Mouse (Mus musculus) limb, embryonic 10.5 days (tissue): ENCODE data around the gene Rph3a. TPM values are rescaled to one million over a fixed set of nuclear protein-coding genes. Genes with fewer than 3 reads are reported as not detected.
"Not testable (repeated sequence)": the region's sequence is repeated elsewhere in the genome, so short reads cannot be mapped to it uniquely, and the experiment has no call there.

Experiments used
- DNase-seq: peaks from one replicate; pipeline ENCODE4 v3.0.0-alpha.2; 2017; ENCODE audit warnings: low spot score
- H3K27ac ChIP-seq: fragments of 300-500 bp; sonication (generic); 2 replicates; pipeline ENCODE4 v1.5.1; 2016; ENCODE audit warnings: mild to moderate bottlenecking
- H3K27me3 ChIP-seq: fragments of 300-500 bp; sonication (generic); 2 replicates; pipeline ENCODE4 v1.6.1; 2016; ENCODE audit warnings: low read depth, mild to moderate bottlenecking; ENCODE audit not compliant: poor library complexity, severe bottlenecking
- H3K36me3 ChIP-seq: fragments of 300-500 bp; sonication (generic); 2 replicates; pipeline ENCODE4 v1.6.1; 2016; ENCODE audit warnings: mild to moderate bottlenecking, moderate library complexity
- H3K4me1 ChIP-seq: fragments of 300-500 bp; sonication (generic); 2 replicates; pipeline ENCODE4 v1.6.1; 2016
- H3K4me3 ChIP-seq: fragments of 300-500 bp; sonication (generic); 2 replicates; pipeline ENCODE4 v1.5.1; 2016; ENCODE audit warnings: mild to moderate bottlenecking, moderate library complexity
- H3K9me3 ChIP-seq: fragments of 300-500 bp; sonication (generic); replicated peaks from 2 replicates; pipeline ENCODE4 v1.6.1; 2016; ENCODE audit warnings: mild to moderate bottlenecking
- WGBS: fragments of 180-500 bp; shearing (Covaris S2); methylation state at CpG from one replicate; pipeline ENCODE4 v1.1.7; 2016; 5-methylcytosine and 5-hydroxymethylcytosine counted together
- polyA plus RNA-seq: library from polyadenylated mRNA; unstranded; fragments of >200 nt; fragmentation: Nextera tagmentation; extraction: Ambion mirVana; gene quantifications from 2 replicates; pipeline ENCODE4 v1.2.1, GENCODE M21; 2016

The Rph3a gene
- polyA plus RNA-seq, 1 experiment from 2014 or later = not detected

GRCm38 (mm10) chr5:120895231-120895900, 114.5 kb downstream of the Rph3a start:
- 93% methylated on average over 11 of the region's 11 CpGs for WGBS

DNA sequence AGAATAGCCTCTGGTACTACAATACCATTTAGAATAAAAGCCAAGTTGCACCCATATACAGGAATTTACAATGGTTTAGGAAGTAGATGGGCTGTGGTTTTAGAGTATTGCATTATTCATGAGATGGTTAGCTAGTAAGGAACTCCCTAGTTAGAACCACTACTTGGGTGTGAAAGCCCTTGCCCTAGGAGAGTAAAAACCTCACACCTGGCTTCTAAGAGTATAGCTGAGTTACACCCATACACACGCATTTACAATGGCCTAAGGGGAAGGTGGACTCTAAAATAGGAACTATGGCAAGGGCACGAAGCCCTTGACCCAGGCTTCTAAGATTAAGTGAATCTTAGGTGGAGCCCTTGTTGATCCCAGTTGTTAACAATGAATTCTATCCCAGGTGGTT, 115.2 kb downstream of the Rph3a start:
- not testable (repeated sequence) for H3K4me1 ChIP-seq, H3K9me3 ChIP-seq, H3K27me3 ChIP-seq, H3K36me3 ChIP-seq, H3K4me3 ChIP-seq, DNase-seq, H3K27ac ChIP-seq
- WGBS = 77% methylated on average over 2 of the region's 2 CpGs

More at GRCm38 (mm10) chr5:120895231-120895900, 114.5 kb downstream of the Rph3a start:
- H3K4me3 ChIP-seq = no peak overlapping the region
- no peaks in the 10 kb centered on the region for H3K27me3 ChIP-seq
- H3K4me1 ChIP-seq = no peaks in the 10 kb centered on the region
- no peaks in the 10 kb centered on the region for H3K36me3 ChIP-seq
- no peaks in the 10 kb centered on the region for H3K9me3 ChIP-seq
- no peak for DNase-seq
- H3K27ac ChIP-seq = no peak overlapping the region

GRCm38 (mm10) chr5:120893866-120894265, 116.0 kb downstream of the Rph3a start:
- H3K9me3 ChIP-seq, H3K27me3 ChIP-seq, H3K27ac ChIP-seq, H3K36me3 ChIP-seq, H3K4me3 ChIP-seq, DNase-seq, H3K4me1 ChIP-seq: not testable (repeated sequence)
- WGBS = 97% methylated on average over 4 of the region's 4 CpGs

- DNase-seq = no peak
- peaks cover 7% of the 10 kb centered on the region; the same call in 1 of the 2 replicates for H3K27me3 ChIP-seq
- WGBS = 26% methylated on average over 2 of the region's 2 CpGs
- no peak overlapping the region for H3K27ac ChIP-seq
- H3K9me3 ChIP-seq = no peaks in the 10 kb centered on the region
- no peaks in the 10 kb centered on the region for H3K4me1 ChIP-seq
- no peaks in the 10 kb centered on the region for H3K36me3 ChIP-seq
- H3K4me3 ChIP-seq = no peak overlapping the region
Observed at GRCm38 (mm10) chr5:120892243-120892660, 117.6 kb downstream of the Rph3a start.

- H3K9me3 ChIP-seq, H3K4me3 ChIP-seq, H3K27ac ChIP-seq, DNase-seq, H3K36me3 ChIP-seq, H3K4me1 ChIP-seq: not testable (repeated sequence)
- 70% methylated on average over 2 of the region's 2 CpGs for WGBS
- H3K27me3 ChIP-seq = peaks cover 11% of the 10 kb centered on the region; the same call in 1 of the 2 replicates
Observed at GRCm38 (mm10) chr5:120891566-120892242, 118.2 kb downstream of the Rph3a start.

- DNase-seq = no peak
- H3K36me3 ChIP-seq = no peaks in the 10 kb centered on the region
- H3K27me3 ChIP-seq = peaks cover 12% of the 10 kb centered on the region; the same call in 1 of the 2 replicates
- no peaks in the 10 kb centered on the region for H3K4me1 ChIP-seq
- H3K9me3 ChIP-seq = no peaks in the 10 kb centered on the region
- no peak overlapping the region for H3K27ac ChIP-seq
- no peak overlapping the region for H3K4me3 ChIP-seq
- 66% methylated on average over 3 of the region's 3 CpGs for WGBS
Observed at GRCm38 (mm10) chr5:120890991-120891390, 118.9 kb downstream of the Rph3a start.

Other genes with a start within 250 kb of the Rph3a start
- 0.14 TPM in 1 of 2 replicates, not detected in the other for gene Oas3, start 232.4 kb downstream of the Rph3a start, polyA plus RNA-seq
- gene Oas1e, start 214.6 kb downstream of the Rph3a start, polyA plus RNA-seq = not detected in 2 replicates
- gene Oas1c, start 197.6 kb downstream of the Rph3a start, polyA plus RNA-seq = 0.23 and 0.43 TPM in 2 replicates
- not detected in 2 replicates for gene Oas1f, start 162.7 kb downstream of the Rph3a start, polyA plus RNA-seq
- not detected in 2 replicates for gene Oas1h, start 148.7 kb downstream of the Rph3a start, polyA plus RNA-seq
- 0.19 TPM in 1 of 2 replicates, not detected in the other for gene Oas1g, start 122.5 kb downstream of the Rph3a start, polyA plus RNA-seq
- 0.48 and 0.58 TPM in 2 replicates for gene Oas1a, start 102.6 kb downstream of the Rph3a start, polyA plus RNA-seq
- gene Oas1d, start 95.6 kb downstream of the Rph3a start, polyA plus RNA-seq = not detected in 2 replicates
- gene Ptpn11, start 181.3 kb upstream of the Rph3a start, polyA plus RNA-seq = 23.6 and 24.9 TPM in 2 replicates
- 661 and 766 TPM in 2 replicates for gene Rpl6, start 194.4 kb upstream of the Rph3a start, polyA plus RNA-seq
- 4.2 and 5.1 TPM in 2 replicates for gene Hectd4, start 210.1 kb upstream of the Rph3a start, polyA plus RNA-seq